25 mouse cellular contexts compared by ENCODE assay signal in genomic region chr19:53375816-53376215, GRCm38 (mm10). TPM values are rescaled to one million over a fixed set of nuclear protein-coding genes. Genes with fewer than 3 reads are reported as not detected.
"Had no signal": no experiment of that assay in that cellular context is flagged by ENCODE, and none has a peak within 500 bp of the region (broad histone marks: within the 10 kb centered on the region; RNA-seq: fewer than 3 reads in every experiment).

No protein-coding gene starts in this region.

- H3K4me1 ChIP-seq: lung, embryonic 15.5 days; midbrain, embryonic 10.5 days; midbrain, embryonic 12.5 days; neural tube, embryonic 13.5 days; neural tube, embryonic 15.5 days had no signal

- H3K9ac ChIP-seq: lung, embryonic 15.5 days; midbrain, embryonic 12.5 days; neural tube, embryonic 13.5 days; neural tube, embryonic 15.5 days had no signal

- H3K27me3 ChIP-seq: lung, embryonic 15.5 days; midbrain, embryonic 12.5 days; neural tube, embryonic 13.5 days; neural tube, embryonic 15.5 days had no signal

- ATAC-seq: lung, postnatal 0 days; midbrain, embryonic 16.5 days had no signal

- H3K27ac ChIP-seq: lung, embryonic 15.5 days; midbrain, embryonic 10.5 days; midbrain, embryonic 12.5 days; neural tube, embryonic 13.5 days; neural tube, embryonic 15.5 days had no signal

- H3K9me3 ChIP-seq: lung, embryonic 15.5 days; midbrain, embryonic 10.5 days; midbrain, embryonic 12.5 days; neural tube, embryonic 13.5 days; neural tube, embryonic 15.5 days had no signal

- H3K4me3 ChIP-seq: lung, embryonic 15.5 days; midbrain, embryonic 10.5 days; midbrain, embryonic 12.5 days; myocyte; neural tube, embryonic 13.5 days; neural tube, embryonic 15.5 days had no signal

- H3K4me2 ChIP-seq: lung, embryonic 15.5 days; midbrain, embryonic 12.5 days; neural tube, embryonic 13.5 days; neural tube, embryonic 15.5 days had no signal

- DNase-seq: lung, adult 2 months; lung, postnatal 4 days; midbrain, embryonic 14.5 days; retina, postnatal 1 day; right cerebral cortex, adult 18-20 months; right cerebral cortex, postnatal 25 days; right cerebral cortex, postnatal 4 days; spleen, adult 18-20 months; thymus, adult 18-20 months; thymus, postnatal 14 days; thymus, postnatal 36 days had no signal

RNA-seq across cellular contexts. Expression of gene Gm10197, which starts 4.2 kb away (rescaled TPM):
- total RNA-seq: megakaryocyte, adult 5-6 weeks; megakaryocyte-erythroid progenitor cell, adult 5-6 weeks had no signal
- polyA plus RNA-seq: lung, adult 2 months; lung, postnatal 0 days; midbrain, embryonic 12.5 days; midbrain, embryonic 16.5 days; myocyte; neural tube, embryonic 11.5 days; neural tube, embryonic 13.5 days; neural tube, embryonic 15.5 days; small intestine, adult 2 months; stomach, embryonic 14.5 days; stomach, embryonic 16.5 days had no signal
